Comparison of ENCODE assay signal across 9 mouse cellular contexts in genomic region chr10:127381743-127382134, GRCm38 (mm10). TPM values are rescaled to one million over a fixed set of nuclear protein-coding genes. Genes with fewer than 3 reads are reported as not detected.
A peak's percentile ranks its signal among the peaks of the same experiment; 100 is the strongest.
DNase-seq lines count a peak whose midpoint lies in the region; ATAC-seq and TF ChIP-seq lines count a peak whose summit lies in the region.
"Had no signal": no experiment of that assay in that cellular context is flagged by ENCODE, and none has a peak within 500 bp of the region (broad histone marks: within the 10 kb centered on the region; RNA-seq: fewer than 3 reads in every experiment).

No protein-coding gene starts in this region.

- peaks cover 18% of the 10 kb centered on the region for H3K4me1 ChIP-seq in kidney, embryonic 15.5 days
- peaks cover 7% of the 10 kb centered on the region for H3K4me1 ChIP-seq in cortical plate, adult 2 months (ENCODE audit: control insufficient read depth, insufficient read depth, low read length)
- H3K4me1 ChIP-seq in hindbrain, embryonic 15.5 days (replicated peaks), result peaks cover 17% of the 10 kb centered on the region
- peaks cover 12% of the 10 kb centered on the region for H3K4me1 ChIP-seq in midbrain, embryonic 14.5 days (ENCODE audit: control insufficient read depth, insufficient read depth, low read length)

- peak overlapping the region; percentile 62 for H3K4me3 ChIP-seq in kidney, embryonic 15.5 days (replicated peaks)
- H3K4me3 ChIP-seq in cortical plate, adult 2 months (ENCODE audit: insufficient read depth, low read length), result peak overlapping the region; percentile 94; the same call in 1 of the 2 replicates
- H3K4me3 ChIP-seq in hindbrain, embryonic 15.5 days, result peak overlapping the region; percentile 75
- peak overlapping the region; percentile 64 for H3K4me3 ChIP-seq in midbrain, embryonic 14.5 days (replicated peaks; ENCODE audit: low read depth, low read length)

- H3K36me3 ChIP-seq in kidney, embryonic 15.5 days, result no peaks in the 10 kb centered on the region
- H3K36me3 ChIP-seq in hindbrain, embryonic 15.5 days, result no peaks in the 10 kb centered on the region
- no peaks in the 10 kb centered on the region for H3K36me3 ChIP-seq in midbrain, embryonic 14.5 days (ENCODE audit: control insufficient read depth, insufficient read depth, low read length)

- H3K9me3 ChIP-seq in kidney, embryonic 15.5 days (replicated peaks), result no peaks in the 10 kb centered on the region
- no peaks in the 10 kb centered on the region for H3K9me3 ChIP-seq in hindbrain, embryonic 15.5 days
- no peaks in the 10 kb centered on the region for H3K9me3 ChIP-seq in midbrain, embryonic 14.5 days (ENCODE audit: control insufficient read depth, low read length)

- H3K27me3 ChIP-seq in kidney, embryonic 15.5 days, result no peaks in the 10 kb centered on the region
- no peaks in the 10 kb centered on the region for H3K27me3 ChIP-seq in hindbrain, embryonic 15.5 days
- no peaks in the 10 kb centered on the region for H3K27me3 ChIP-seq in midbrain, embryonic 14.5 days (ENCODE audit: control insufficient read depth, insufficient read depth, low read length)

- no peak for ATAC-seq in kidney, embryonic 15.5 days (replicated peaks; ENCODE audit: low FRiP score)
- ATAC-seq in hindbrain, embryonic 15.5 days (ENCODE audit: low FRiP score, low read depth), result no peak
- no peak for ATAC-seq in midbrain, embryonic 14.5 days (ENCODE audit: low FRiP score, low TSS enrichment)

- H3K9ac ChIP-seq in kidney, embryonic 15.5 days, result peak overlapping the region; percentile 82; the same call in 1 of the 2 replicates
- H3K9ac ChIP-seq in hindbrain, embryonic 15.5 days, result 0 out of 2 replicates have a peak overlapping the region, but pooled peaks have one; percentile 29
- H3K9ac ChIP-seq in midbrain, embryonic 14.5 days (replicated peaks; ENCODE audit: low read length), result peak overlapping the region; percentile 90

- DNase-seq in kidney, postnatal 25 days, result no peak
- no peak for DNase-seq in midbrain, embryonic 14.5 days
- no peak for DNase-seq in thymus, postnatal 36 days
- no peak for DNase-seq in spleen, adult 12 weeks (ENCODE audit: low spot score)
- DNase-seq in urinary bladder, postnatal 10 days (ENCODE audit: low spot score), result no peak

- 56% methylated on average over 2 of the region's 2 CpGs for WGBS in kidney, embryonic 15.5 days
- 60% methylated on average over 2 of the region's 2 CpGs for WGBS in hindbrain, embryonic 15.5 days
- 56% methylated on average over 2 of the region's 2 CpGs for WGBS in midbrain, embryonic 14.5 days

- H3K27ac ChIP-seq in kidney, embryonic 15.5 days, result peak overlapping the region; percentile 96
- no peak overlapping the region for H3K27ac ChIP-seq in cortical plate, adult 2 months (ENCODE audit: insufficient read depth, low read length)
- peak overlapping the region; percentile 92; the same call in 1 of the 2 replicates for H3K27ac ChIP-seq in hindbrain, embryonic 15.5 days (replicated peaks)
- no peak overlapping the region for H3K27ac ChIP-seq in midbrain, embryonic 14.5 days (replicated peaks; ENCODE audit: low read depth, low read length)

- TF ChIP-seq CTCF in cortical plate, adult 2 months (IDR thresholded peaks at IDR 0.05; ENCODE audit: extremely low read depth, insufficient read depth, low read length), result no peak

- H3K4me2 ChIP-seq in kidney, embryonic 15.5 days, result peak overlapping the region; percentile 71
- H3K4me2 ChIP-seq in hindbrain, embryonic 15.5 days, result peak overlapping the region; percentile 69
- peak overlapping the region; percentile 74 for H3K4me2 ChIP-seq in midbrain, embryonic 14.5 days (ENCODE audit: low read length)

- TF ChIP-seq POLR2A in cortical plate, adult 2 months (IDR thresholded peaks at IDR 0.05; ENCODE audit: extremely low read depth, insufficient read depth, low read length), result no peak

RNA-seq across cellular contexts. Expression of gene R3hdm2, which starts 1.6 kb away (rescaled TPM):
- polyA plus RNA-seq in kidney, embryonic 15.5 days (2015; fragmentation: Nextera tagmentation; extraction: Ambion mirVana), result 34.7 and 35.9 TPM in 2 replicates
- polyA plus RNA-seq in cortical plate, adult 2 months (2012; rRNA removed), result 185 and 201 TPM in 2 replicates
- 38.8 and 41.9 TPM in 2 replicates for polyA plus RNA-seq in hindbrain, embryonic 15.5 days (2015; fragmentation: Nextera tagmentation; extraction: Ambion mirVana)
- polyA plus RNA-seq in midbrain, embryonic 14.5 days (2014; fragmentation: Nextera tagmentation; extraction: Ambion mirVana), result 34.0 and 39.8 TPM in 2 replicates

RNA-seq across cellular contexts. Expression of gene Inhbc, which starts 11.5 kb away (rescaled TPM):
- polyA plus RNA-seq in kidney, embryonic 15.5 days (2015; fragmentation: Nextera tagmentation; extraction: Ambion mirVana), result 0.19 and 0.45 TPM in 2 replicates
- polyA plus RNA-seq in cortical plate, adult 2 months (2012; rRNA removed), result not detected in 2 replicates
- not detected in 2 replicates for polyA plus RNA-seq in hindbrain, embryonic 15.5 days (2015; fragmentation: Nextera tagmentation; extraction: Ambion mirVana)
- polyA plus RNA-seq in midbrain, embryonic 14.5 days (2014; fragmentation: Nextera tagmentation; extraction: Ambion mirVana), result not detected in 2 replicates
- polyA plus RNA-seq: gonadal fat pad, adult 2 months had no signal

RNA-seq across cellular contexts. Expression of gene Inhbe, which starts 27.5 kb away (rescaled TPM):
- not detected in 2 replicates for polyA plus RNA-seq in kidney, embryonic 15.5 days (2015; fragmentation: Nextera tagmentation; extraction: Ambion mirVana)
- polyA plus RNA-seq in cortical plate, adult 2 months (2012; rRNA removed), result 0.10 and 0.19 TPM in 2 replicates
- polyA plus RNA-seq in hindbrain, embryonic 15.5 days (2015; fragmentation: Nextera tagmentation; extraction: Ambion mirVana), result 0.09 TPM in 1 of 2 replicates, not detected in the other
- polyA plus RNA-seq in midbrain, embryonic 14.5 days (2014; fragmentation: Nextera tagmentation; extraction: Ambion mirVana), result 0.04 TPM in 1 of 2 replicates, not detected in the other

RNA-seq across cellular contexts. Expression of gene Gli1, which starts 40.0 kb away (rescaled TPM):
- polyA plus RNA-seq in kidney, embryonic 15.5 days (2015; fragmentation: Nextera tagmentation; extraction: Ambion mirVana), result 6.3 and 8.2 TPM in 2 replicates
- polyA plus RNA-seq in cortical plate, adult 2 months (2012; rRNA removed), result 2.3 and 2.6 TPM in 2 replicates
- polyA plus RNA-seq in hindbrain, embryonic 15.5 days (2015; fragmentation: Nextera tagmentation; extraction: Ambion mirVana), result 1.6 and 2.0 TPM in 2 replicates
- polyA plus RNA-seq in midbrain, embryonic 14.5 days (2014; fragmentation: Nextera tagmentation; extraction: Ambion mirVana), result 0.92 and 1.2 TPM in 2 replicates

RNA-seq across cellular contexts. Expression of gene Arhgap9, which starts 60.0 kb away (rescaled TPM):
- polyA plus RNA-seq in kidney, embryonic 15.5 days (2015; fragmentation: Nextera tagmentation; extraction: Ambion mirVana), result 3.1 and 3.3 TPM in 2 replicates
- 1.2 and 1.4 TPM in 2 replicates for polyA plus RNA-seq in cortical plate, adult 2 months (2012; rRNA removed)
- polyA plus RNA-seq in hindbrain, embryonic 15.5 days (2015; fragmentation: Nextera tagmentation; extraction: Ambion mirVana), result 0.86 and 1.5 TPM in 2 replicates
- 0.18 and 1.1 TPM in 2 replicates for polyA plus RNA-seq in midbrain, embryonic 14.5 days (2014; fragmentation: Nextera tagmentation; extraction: Ambion mirVana)

Comparison
In these comparisons a context has a peak if more than half of its experiments do, and no peak if none do; other contexts are left out.
1. H3K27ac ChIP-seq: peak in kidney, embryonic 15.5 days (single experiment) and hindbrain, embryonic 15.5 days (single experiment); none in cortical plate, adult 2 months (single experiment) and midbrain, embryonic 14.5 days (single experiment).
2. H3K9ac ChIP-seq: peak in every context shown above with its lines; median percentile 90 in midbrain, embryonic 14.5 days; 82 in kidney, embryonic 15.5 days; 29 in hindbrain, embryonic 15.5 days.
3. Peak in every context shown above with its lines, with median percentiles within 50 percentile points of each other: H3K4me2 ChIP-seq and H3K4me3 ChIP-seq.